ENCODE assay signal across 8 mouse cellular contexts in the genomic region with DNA sequence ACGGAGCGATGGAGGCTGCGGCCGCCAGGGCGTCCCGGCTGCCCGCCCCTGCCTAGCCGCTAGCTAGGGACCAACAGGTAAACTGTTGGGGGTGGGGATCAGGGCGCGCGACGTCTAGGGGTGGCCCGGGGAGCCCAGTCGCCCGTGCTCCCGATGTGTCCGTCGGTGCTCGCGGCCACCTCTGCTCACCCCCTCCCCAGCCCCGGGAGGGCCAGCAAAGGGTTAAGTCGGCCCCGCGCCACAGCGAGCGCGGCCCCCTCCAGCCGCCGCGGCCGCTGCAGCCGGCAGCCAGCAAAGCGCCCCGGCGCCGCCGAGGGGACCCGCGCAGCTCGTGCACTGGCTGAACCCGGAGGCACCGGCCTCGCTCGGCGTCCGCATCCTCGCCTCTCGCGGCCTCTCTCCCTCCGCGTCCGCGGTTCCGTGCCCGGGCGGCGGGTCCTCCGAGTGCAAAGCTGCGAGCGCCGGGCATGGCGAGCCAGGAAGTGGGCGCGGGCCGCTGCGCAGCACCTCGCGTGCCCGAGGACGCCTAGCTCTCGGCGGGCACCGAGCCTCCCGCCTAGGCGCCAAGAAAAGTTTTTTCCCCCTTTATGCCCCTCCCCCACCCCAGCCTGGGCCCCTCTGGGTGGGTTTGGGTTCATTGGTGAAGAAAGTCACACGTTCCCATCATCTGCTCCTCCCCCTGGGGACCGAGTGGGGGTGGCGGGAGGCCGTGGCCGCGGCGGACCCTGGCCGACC. TPM values are rescaled to one million over a fixed set of nuclear protein-coding genes. Genes with fewer than 3 reads are reported as not detected.
A peak's percentile ranks its signal among the peaks of the same experiment; 100 is the strongest.
DNase-seq lines count a peak whose midpoint lies in the region; ATAC-seq and TF ChIP-seq lines count a peak whose summit lies in the region.

No protein-coding gene starts in this region.

- peak overlapping the region; percentile 92 for H3K9ac ChIP-seq in hindbrain, embryonic 16.5 days (ENCODE audit: low read depth, low read length)
- peak overlapping the region; percentile 73 for H3K9ac ChIP-seq in limb, embryonic 14.5 days (ENCODE audit: low read depth, low read length, severe bottlenecking)

- TF ChIP-seq POLR2A in limb, embryonic 14.5 days (IDR thresholded peaks at IDR 0.05; ENCODE audit: borderline replicate concordance, extremely low read depth, insufficient read depth, insufficient read length), result no peak

- peak overlapping the region; percentile 47 for H3K4me3 ChIP-seq in erythroblast, embryonic 14.5 days (replicated peaks)
- H3K4me3 ChIP-seq in hindbrain, embryonic 16.5 days (ENCODE audit: low read length), result peak overlapping the region; percentile 69
- peak overlapping the region; percentile 76 for H3K4me3 ChIP-seq in limb, embryonic 14.5 days (replicated peaks; ENCODE audit: low read length)

- ATAC-seq in erythroblast, adult 5-6 weeks (replicated peaks; ENCODE audit: low FRiP score, poor library complexity, severe bottlenecking), result no peak
- ATAC-seq in hindbrain, embryonic 16.5 days, result peak; percentile 77
- ATAC-seq in limb, embryonic 14.5 days (ENCODE audit: low FRiP score, low read depth), result peak; percentile 58

- H3K9me3 ChIP-seq in erythroblast, embryonic 14.5 days (ENCODE audit: control insufficient read depth, low read length), result no peaks in the 10 kb centered on the region
- no peaks in the 10 kb centered on the region for H3K9me3 ChIP-seq in hindbrain, embryonic 16.5 days (ENCODE audit: control insufficient read depth, low read length)
- H3K9me3 ChIP-seq in limb, embryonic 14.5 days (ENCODE audit: control insufficient read depth, low read length), result no peaks in the 10 kb centered on the region

- H3K4me2 ChIP-seq in hindbrain, embryonic 16.5 days (ENCODE audit: low read length), result peak overlapping the region; percentile 94
- H3K4me2 ChIP-seq in limb, embryonic 14.5 days (replicated peaks; ENCODE audit: low read depth, low read length, severe bottlenecking), result peak overlapping the region; percentile 98

- WGBS in hindbrain, embryonic 16.5 days, result under 1% methylated on average over 65 of the region's 83 CpGs
- 0% methylated on average over 11 of the region's 83 CpGs for WGBS in limb, embryonic 14.5 days

- H3K36me3 ChIP-seq in erythroblast, embryonic 14.5 days (ENCODE audit: control insufficient read depth), result no peaks in the 10 kb centered on the region
- H3K36me3 ChIP-seq in hindbrain, embryonic 16.5 days (ENCODE audit: control insufficient read depth, insufficient read depth, low read length), result no peaks in the 10 kb centered on the region
- H3K36me3 ChIP-seq in limb, embryonic 14.5 days (ENCODE audit: control insufficient read depth, insufficient read depth, low read length), result no peaks in the 10 kb centered on the region

- H3K27me3 ChIP-seq in erythroblast, embryonic 14.5 days (ENCODE audit: control insufficient read depth), result peaks cover 65% of the 10 kb centered on the region
- H3K27me3 ChIP-seq in hindbrain, embryonic 16.5 days (replicated peaks; ENCODE audit: control insufficient read depth, insufficient read depth, low read length), result no peaks in the 10 kb centered on the region
- peaks cover 22% of the 10 kb centered on the region; the same call in 1 of the 2 replicates for H3K27me3 ChIP-seq in limb, embryonic 14.5 days (ENCODE audit: control insufficient read depth, insufficient read depth, low read length)

- peaks cover 2% of the 10 kb centered on the region; the same call in 1 of the 2 replicates for H3K4me1 ChIP-seq in erythroblast, embryonic 14.5 days (ENCODE audit: control insufficient read depth)
- peaks cover 14% of the 10 kb centered on the region for H3K4me1 ChIP-seq in hindbrain, embryonic 16.5 days (ENCODE audit: control insufficient read depth, insufficient read depth, low read depth, low read length)
- H3K4me1 ChIP-seq in limb, embryonic 14.5 days (ENCODE audit: control insufficient read depth, insufficient read depth, low read length), result peaks cover 6% of the 10 kb centered on the region; the same call in 1 of the 2 replicates

- peak overlapping the region; percentile 97 for H3K27ac ChIP-seq in hindbrain, embryonic 16.5 days (ENCODE audit: low read depth, low read length)
- H3K27ac ChIP-seq in limb, embryonic 14.5 days (replicated peaks; ENCODE audit: low read depth, low read length), result peak overlapping the region; percentile 85

- DNase-seq in cerebellum, adult 8-10 months, result peak; percentile 66
- DNase-seq in gastrocnemius, adult 18-20 months (ENCODE audit: low spot score), result peak; percentile 4
- peak; percentile 34 for DNase-seq in limb, embryonic 14.5 days (ENCODE audit: low spot score)
- peak; percentile 86 for DNase-seq in neural tube, embryonic 10.5 days (ENCODE audit: extremely low spot score, low spot score)
- DNase-seq in thymus, adult 18-20 months, result peak; percentile 27 to 56

RNA-seq across cellular contexts. Expression of gene Med12l, which starts 0.5 kb away (rescaled TPM):
- 0.02 TPM in 1 of 2 replicates, not detected in the other for polyA plus RNA-seq in erythroblast, embryonic 14.5 days (2012)
- 0.38 and 2.1 TPM in 2 replicates for total RNA-seq in erythroblast, adult 5-6 weeks (2015; ENCODE audit: low replicate concordance)
- total RNA-seq in erythroblast, adult 5-6 weeks (2017; ENCODE audit: low replicate concordance), result 0.28 and 0.34 TPM in 2 replicates
- total RNA-seq in gastrocnemius, adult 18-20 months (2021), result under 1 TPM; 0.27 to 0.45 TPM
- polyA plus RNA-seq in hindbrain, embryonic 16.5 days (2015; fragmentation: Nextera tagmentation; extraction: Ambion mirVana), result 3.9 and 4.1 TPM in 2 replicates
- polyA plus RNA-seq in limb, embryonic 14.5 days (2012; rRNA removed), result 4.5 and 4.9 TPM in 2 replicates
- 2.3 and 2.4 TPM in 2 replicates for polyA plus RNA-seq in limb, embryonic 14.5 days (2014; fragmentation: Nextera tagmentation; extraction: Ambion mirVana)

Comparison
In these comparisons a context has a peak if more than half of its experiments do, and no peak if none do; other contexts are left out.
1. DNase-seq: peak in every context shown above with its lines; median percentile 86 in neural tube, embryonic 10.5 days; 66 in cerebellum, adult 8-10 months; 42 in thymus, adult 18-20 months; 34 in limb, embryonic 14.5 days; 4 in gastrocnemius, adult 18-20 months.